Mouse (Mus musculus) MEL (cell line): ENCODE data around the gene D130043K22Rik. TPM values are rescaled to one million over a fixed set of nuclear protein-coding genes. Genes with fewer than 3 reads are reported as not detected.

ENCODE experiments used
- DNase-seq: peaks from one replicate; pipeline ENCODE4 v3.0.0; 2011; ENCODE audit warnings: low read depth, low spot score
- H3K27ac ChIP-seq: 2 replicates; pipeline ENCODE4 v1.5.1; 2012; ENCODE audit warnings: low read depth, mild to moderate bottlenecking, control low read depth, low read length, moderate library complexity; ENCODE audit not compliant: control insufficient read depth
- H3K27me3 ChIP-seq, 2 experiments: fragments of 150-350 bp in 1 of 2; sonication (generic) in 1 of 2; 2 replicates each; pipeline ENCODE4 v1.6.1; 2012; ENCODE audit warnings: low read length in 2 of 2, mild to moderate bottlenecking in 2 of 2, improper control_type of control experiment in 1 of 2, moderate library complexity in 1 of 2; ENCODE audit not compliant: insufficient read depth in 2 of 2, control insufficient read depth in 1 of 2
- H3K36me3 ChIP-seq, 2 experiments: 2 replicates each; pipeline ENCODE4 v1.6.1; 2012 to 2014; ENCODE audit warnings: low read length in 2 of 2, improper control_type of control experiment in 1 of 2, inconsistent platforms in 1 of 2, mild to moderate bottlenecking in 1 of 2; ENCODE audit not compliant: insufficient read depth in 2 of 2, control insufficient read depth in 1 of 2
- H3K4me1 ChIP-seq, 2 experiments: fragments of 150-350 bp in 1 of 2; sonication (generic) in 1 of 2; 2 replicates each; pipeline ENCODE4 v1.6.1; 2012; ENCODE audit warnings: low read length in 2 of 2, improper control_type of control experiment in 1 of 2, mild to moderate bottlenecking in 1 of 2; ENCODE audit not compliant: insufficient read depth in 2 of 2, control insufficient read depth in 1 of 2
- H3K4me3 ChIP-seq, 2 experiments: fragments of 150-350 bp in 1 of 2; sonication (generic) in 1 of 2; 2 replicates each; pipeline ENCODE4 v1.5.1; 2012; ENCODE audit warnings: low read depth in 2 of 2, low read length in 2 of 2, mild to moderate bottlenecking in 2 of 2, moderate library complexity in 2 of 2, control low read depth in 1 of 2, improper control_type of control experiment in 1 of 2; ENCODE audit not compliant: control insufficient read depth in 1 of 2, insufficient read depth in 1 of 2
- H3K79me2 ChIP-seq: 2 replicates; pipeline ENCODE4 v1.6.1; 2012; ENCODE audit warnings: mild to moderate bottlenecking, low read length, moderate library complexity; ENCODE audit not compliant: control insufficient read depth, poor library complexity, insufficient read depth
- H3K9ac ChIP-seq: 2 replicates; pipeline ENCODE4 v1.6.1; 2012; ENCODE audit warnings: low read depth, mild to moderate bottlenecking, control low read depth, low read length, moderate library complexity; ENCODE audit not compliant: control insufficient read depth, poor library complexity, severe bottlenecking
- H3K9me3 ChIP-seq: fragments of 150-350 bp; sonication (generic); replicated peaks from 2 replicates; pipeline ENCODE4 v1.6.1; 2012; ENCODE audit warnings: mild to moderate bottlenecking, low read length, improper control_type of control experiment, moderate library complexity; ENCODE audit not compliant: insufficient read depth
- CHD1 ChIP-seq: IDR thresholded peaks from 2 replicates; pipeline ENCODE4 v1.6.1; 2012; ENCODE audit warnings: low read depth, mild to moderate bottlenecking, inconsistent platforms, low read length, improper control_type of control experiment
- CHD2 ChIP-seq: IDR thresholded peaks from 2 replicates; pipeline ENCODE4 v1.6.1; 2011; ENCODE audit warnings: low read length, improper control_type of control experiment
- CTCF ChIP-seq, 3 experiments: IDR thresholded peaks in 2 of 3; conservative IDR thresholded peaks in 1 of 3; 2 replicates each; pipeline ENCODE4 v1.5.1; 2011 to 2012; ENCODE audit warnings: low read length in 3 of 3, low read depth in 2 of 3, mild to moderate bottlenecking in 2 of 3, improper control_type of control experiment in 1 of 3, inconsistent platforms in 1 of 3, mixed read lengths in 1 of 3, moderate library complexity in 1 of 3; ENCODE audit not compliant: control insufficient read depth in 1 of 3, insufficient read depth in 1 of 3, poor library complexity in 1 of 3, severe bottlenecking in 1 of 3
- E2F4 ChIP-seq: IDR thresholded peaks from 2 replicates; pipeline ENCODE4 v1.6.1; 2011; ENCODE audit warnings: low read depth, low read length, improper control_type of control experiment, borderline replicate concordance
- ELF1 ChIP-seq: IDR thresholded peaks from 2 replicates; pipeline ENCODE4 v1.6.1; 2014; ENCODE audit warnings: low read depth, mild to moderate bottlenecking, inconsistent platforms, low read length, improper control_type of control experiment, moderate library complexity
- EP300 ChIP-seq, 2 experiments: IDR thresholded peaks; 2 replicates each; pipeline ENCODE4 v1.6.1; 2011; ENCODE audit warnings: improper control_type of control experiment in 2 of 2, low read length in 2 of 2, low read depth in 1 of 2, mild to moderate bottlenecking in 1 of 2
- ETS1 ChIP-seq: IDR thresholded peaks from 2 replicates; pipeline ENCODE4 v1.6.1; 2012; ENCODE audit warnings: low read depth, mild to moderate bottlenecking, inconsistent platforms, low read length, improper control_type of control experiment, moderate library complexity
- GABPA ChIP-seq: IDR thresholded peaks from 2 replicates; pipeline ENCODE4 v1.6.1; 2012; ENCODE audit warnings: low read depth, mild to moderate bottlenecking, inconsistent platforms, low read length, improper control_type of control experiment, moderate library complexity
- GATA1 ChIP-seq: IDR thresholded peaks from 2 replicates; pipeline ENCODE4 v1.6.1; 2011; ENCODE audit warnings: low read depth, low read length, improper control_type of control experiment
- HCFC1 ChIP-seq: IDR thresholded peaks from 2 replicates; pipeline ENCODE4 v1.6.1; 2012; ENCODE audit warnings: low read depth, mild to moderate bottlenecking, inconsistent platforms, low read length, improper control_type of control experiment, moderate library complexity
- JUND ChIP-seq: IDR thresholded peaks from 2 replicates; pipeline ENCODE4 v1.6.1; 2011; ENCODE audit warnings: low read depth, mild to moderate bottlenecking, improper control_type of control experiment, low read length
- KAT2A ChIP-seq: conservative IDR thresholded peaks from 2 replicates; pipeline ENCODE4 v1.6.1; 2012; ENCODE audit warnings: low read depth, low read length, improper control_type of control experiment, inconsistent platforms
- MAFK ChIP-seq: IDR thresholded peaks from 2 replicates; pipeline ENCODE4 v1.6.1; 2011; ENCODE audit warnings: low read depth, mild to moderate bottlenecking, low read length, improper control_type of control experiment, borderline replicate concordance
- MAX ChIP-seq: IDR thresholded peaks from 2 replicates; pipeline ENCODE4 v1.6.1; 2011; ENCODE audit warnings: low read length, improper control_type of control experiment
- MAZ ChIP-seq: IDR thresholded peaks from 2 replicates; pipeline ENCODE4 v1.6.1; 2012; ENCODE audit warnings: low read depth, mild to moderate bottlenecking, inconsistent platforms, low read length, improper control_type of control experiment
- MEF2A ChIP-seq: IDR thresholded peaks from 2 replicates; pipeline ENCODE4 v1.6.1; 2014; ENCODE audit warnings: low read depth, mild to moderate bottlenecking, inconsistent platforms, low read length, improper control_type of control experiment; ENCODE audit not compliant: poor library complexity, insufficient replicate concordance, severe bottlenecking; ENCODE audit errors: extremely low read depth
- MXI1 ChIP-seq: IDR thresholded peaks from 2 replicates; pipeline ENCODE4 v1.6.1; 2011; ENCODE audit warnings: mild to moderate bottlenecking, low read depth, low read length, improper control_type of control experiment
- MYB ChIP-seq: IDR thresholded peaks from 2 replicates; pipeline ENCODE4 v1.6.1; 2011; ENCODE audit warnings: mild to moderate bottlenecking, low read depth, low read length, improper control_type of control experiment
- MYC ChIP-seq: IDR thresholded peaks from 2 replicates; pipeline ENCODE4 v1.6.1; 2011; ENCODE audit warnings: low read depth, mild to moderate bottlenecking, low read length, improper control_type of control experiment, moderate library complexity
- NELFE ChIP-seq: IDR thresholded peaks from 2 replicates; pipeline ENCODE4 v1.6.1; 2011; ENCODE audit warnings: low read depth, low read length, improper control_type of control experiment
- NRF1 ChIP-seq: IDR thresholded peaks from 2 replicates; pipeline ENCODE4 v1.6.1; 2014; ENCODE audit warnings: low read depth, mild to moderate bottlenecking, inconsistent platforms, low read length, improper control_type of control experiment, moderate library complexity; ENCODE audit not compliant: poor library complexity, insufficient read depth, severe bottlenecking
- POLR2A ChIP-seq, 2 experiments: IDR thresholded peaks; 2 replicates each; pipeline ENCODE4 v1.6.1; 2011 to 2012; ENCODE audit warnings: low read length in 2 of 2, mild to moderate bottlenecking in 2 of 2, control low read depth in 1 of 2, improper control_type of control experiment in 1 of 2, low read depth in 1 of 2, moderate library complexity in 1 of 2; ENCODE audit not compliant: control insufficient read depth in 1 of 2, insufficient read depth in 1 of 2, poor library complexity in 1 of 2
- POLR2AphosphoS2 ChIP-seq: IDR thresholded peaks from 2 replicates; pipeline ENCODE4 v1.6.1; 2011; ENCODE audit warnings: low read length, improper control_type of control experiment
- POLR2AphosphoS5 ChIP-seq: IDR thresholded peaks from 2 replicates; pipeline ENCODE4 v1.6.1; 2012; ENCODE audit warnings: low read depth, borderline replicate concordance, mild to moderate bottlenecking, inconsistent platforms, low read length, moderate library complexity, mixed read lengths
- RAD21 ChIP-seq: IDR thresholded peaks from 2 replicates; pipeline ENCODE4 v1.6.1; 2011; ENCODE audit warnings: mild to moderate bottlenecking, low read depth, low read length, improper control_type of control experiment
- RCOR1 ChIP-seq: IDR thresholded peaks from 2 replicates; pipeline ENCODE4 v1.6.1; 2012; ENCODE audit warnings: low read depth, mild to moderate bottlenecking, inconsistent platforms, low read length, improper control_type of control experiment
- SIN3A ChIP-seq: IDR thresholded peaks from 2 replicates; pipeline ENCODE4 v1.6.1; 2012; ENCODE audit warnings: low read length, improper control_type of control experiment, inconsistent platforms
- SMC3 ChIP-seq: IDR thresholded peaks from 2 replicates; pipeline ENCODE4 v1.6.1; 2011; ENCODE audit warnings: low read depth, low read length, improper control_type of control experiment
- TAL1 ChIP-seq: IDR thresholded peaks from 2 replicates; pipeline ENCODE4 v1.6.1; 2012; ENCODE audit warnings: mild to moderate bottlenecking, inconsistent platforms, low read length, moderate library complexity, mixed read lengths
- TBP ChIP-seq: IDR thresholded peaks from 2 replicates; pipeline ENCODE4 v1.8.0; 2011; ENCODE audit warnings: low read depth, low read length, improper control_type of control experiment
- USF1 ChIP-seq: IDR thresholded peaks from 2 replicates; pipeline ENCODE4 v1.6.1; 2014; ENCODE audit warnings: low read depth, mild to moderate bottlenecking, inconsistent platforms, low read length, improper control_type of control experiment, moderate library complexity
- USF2 ChIP-seq, 2 experiments: IDR thresholded peaks; 2 replicates each; pipeline ENCODE4 v1.6.1; 2011 to 2012; ENCODE audit warnings: improper control_type of control experiment in 2 of 2, low read length in 2 of 2, borderline replicate concordance in 1 of 2, inconsistent platforms in 1 of 2, low read depth in 1 of 2, mild to moderate bottlenecking in 1 of 2; ENCODE audit not compliant: insufficient read depth in 1 of 2
- ZC3H11A ChIP-seq: IDR thresholded peaks from 2 replicates; pipeline ENCODE4 v1.6.1; 2012; ENCODE audit warnings: low read depth, mild to moderate bottlenecking, inconsistent platforms, low read length, improper control_type of control experiment
- ZKSCAN1 ChIP-seq: IDR thresholded peaks from 2 replicates; pipeline ENCODE4 v1.6.1; 2012; ENCODE audit warnings: low read depth, mild to moderate bottlenecking, inconsistent platforms, low read length, improper control_type of control experiment, moderate library complexity
- ZMIZ1 ChIP-seq: IDR thresholded peaks from 2 replicates; pipeline ENCODE4 v1.6.1; 2012; ENCODE audit warnings: low read depth, mild to moderate bottlenecking, inconsistent platforms, low read length, improper control_type of control experiment, moderate library complexity
- ZNF384 ChIP-seq: IDR thresholded peaks from 2 replicates; pipeline ENCODE4 v1.6.1; 2012; ENCODE audit warnings: low read depth, mild to moderate bottlenecking, inconsistent platforms, low read length, improper control_type of control experiment
- polyA plus RNA-seq, 2 experiments: library from polyadenylated mRNA; stranded (reverse) in 1 of 2; unstranded in 1 of 2; fragments of >175 nt in 1 of 2; fragments of >200 nt in 1 of 2; gene quantifications; 2 replicates each; pipeline versions ENCODE4 v1.2.1 to v1.2.4; 2012; ENCODE audit warnings: low replicate concordance in 2 of 2, low read depth in 1 of 2; ENCODE audit not compliant: insufficient read length in 2 of 2, insufficient read depth in 1 of 2, missing spikeins in 1 of 2
- total RNA-seq: library from RNA; depleted of rRNA; stranded (reverse); fragments of 300-350 nt; gene quantifications from 2 replicates; pipeline ENCODE4 v1.2.3, GENCODE M21; 2012

The D130043K22Rik gene
- total and polyA plus RNA-seq, 3 experiments, result not detected

GRCm38 (mm10) chr13:24831353-24832130 lies 13.4 kb upstream of the D130043K22Rik start, which contains the start of the genes Acot13 and Tdp2:
Acot13 (minus strand) TSS chr13:24831540.
Tdp2 (plus strand) TSS chr13:24831679.
- peak within 1 kb of the TSS; percentile 99 for H3K9ac ChIP-seq
- peaks cover 50% of the 10 kb centered on the region for H3K79me2 ChIP-seq
- no peaks in the 10 kb centered on the region for H3K27me3 ChIP-seq
- peak within 1 kb of the TSS; percentile 83 for H3K27ac ChIP-seq
- peaks cover 8 to 24% of the 10 kb centered on the region in 2 experiments for H3K36me3 ChIP-seq
- H3K4me1 ChIP-seq, result no peaks in the 10 kb centered on the region; a peak in 3 of 4 replicates
- no peaks in the 10 kb centered on the region for H3K9me3 ChIP-seq
- H3K4me3 ChIP-seq, result peak within 1 kb of the TSS; percentile 95 to 97
- DNase-seq, result peak; percentile 97
- TF ChIP-seq ZC3H11A (no peak), POLR2AphosphoS2 (peak; percentile 93), RAD21 (no peak), ETS1 (no peak), ZKSCAN1 (no peak), POLR2AphosphoS5 (no peak), MEF2A (no peak), SIN3A (peak; percentile 77; the same call in 1 of the 2 replicates), EP300 (IDR thresholded peaks at IDR 0.05; ENCODE audit: low read depth in 1 of 2, low read length in 2 of 2) (no peak), HCFC1 (peak; percentile 85), USF2 (IDR thresholded peaks at IDR 0.05; ENCODE audit: borderline replicate concordance in 1 of 2, insufficient read depth in 1 of 2, low read depth in 1 of 2, low read length in 2 of 2) (no peak), MAZ (peak; percentile 64; the same call in 1 of the 2 replicates), ELF1 (peak; percentile 60; the same call in 1 of the 2 replicates), MXI1 (no peak), NELFE (peak; percentile 97), MAFK (no peak), KAT2A (no peak), MAX (peak; percentile 15; the same call in 1 of the 2 replicates), MYC (no peak; the same call in 1 of the 2 replicates), JUND (no peak), USF1 (peak; percentile 45), RCOR1 (no peak), CTCF (IDR thresholded peaks at IDR 0.05 in 2 of 3, conservative IDR thresholded peaks at IDR 0.05 in 1 of 3; ENCODE audit: control insufficient read depth in 1 of 3, insufficient read depth in 1 of 3, low read depth in 2 of 3, low read length in 3 of 3, poor library complexity in 1 of 3, severe bottlenecking in 1 of 3) (0 out of 6 replicates have a peak, but pooled peaks of 1 of the 3 experiments have one; percentile 0), GABPA (no peak), E2F4 (no peak), ZMIZ1 (peak; percentile 87), CHD1 (no peak), MYB (no peak), CHD2 (peak; percentile 65), GATA1 (no peak), SMC3 (no peak), ZNF384 (no peak), TBP (peak; percentile 53; the same call in 1 of the 2 replicates), TAL1 (no peak), POLR2A (IDR thresholded peaks at IDR 0.05; ENCODE audit: control insufficient read depth in 1 of 2, insufficient read depth in 1 of 2, low read depth in 1 of 2, low read length in 2 of 2, poor library complexity in 1 of 2) (peak; percentile 95 to 98), NRF1 (peak; percentile 93)
